Mouse (Mus musculus) adrenal gland, postnatal 4 days (tissue): ENCODE data around the gene Gpr19. TPM values are rescaled to one million over a fixed set of nuclear protein-coding genes. Genes with fewer than 3 reads are reported as not detected.
A peak's percentile ranks its signal among the peaks of the same experiment; 100 is the strongest.

Experiments used
- DNase-seq, 2 experiments: peaks; one replicate each; pipeline ENCODE4 v3.0.0; 2021 to 2022; ENCODE audit warnings: low spot score in 2 of 2, mixed read lengths in 2 of 2
- total RNA-seq, 2 experiments: library from RNA; stranded (reverse); gene quantifications; 2 replicates each; pipeline ENCODE4 v1.2.3; 2021

Gene Gpr19
- total RNA-seq, 2 experiments from 2014 or later: 13.6 to 16.4 TPM

- DNase-seq: no peak
These were observed 25.9 kb upstream of the Gpr19 start for GRCm38 (mm10) chr6:134924262-134924661.

- DNase-seq: no peak
These were observed 25.3 kb upstream of the Gpr19 start for GRCm38 (mm10) chr6:134923670-134924069.

- no peak for DNase-seq
These were observed 24.3 kb upstream of the Gpr19 start for GRCm38 (mm10) chr6:134922511-134923195.

- DNase-seq: no peak
These were observed 23.5 kb upstream of the Gpr19 start for GRCm38 (mm10) chr6:134921695-134922510.

- peak in 1 of 2 experiments; percentile 27 for DNase-seq
These were observed 22.8 kb upstream of the Gpr19 start for GRCm38 (mm10) chr6:134921014-134921694.

- DNase-seq: peak; percentile 64 to 73
These were observed 22.0 kb upstream of the Gpr19 start, which contains the start of gene Cdkn1b for GRCm38 (mm10) chr6:134920190-134921013. Gene Cdkn1b (plus strand): TSS chr6:134920401.

GRCm38 (mm10) chr6:134919511-134920189, 21.3 kb upstream of the Gpr19 start:
- DNase-seq: no peak

- DNase-seq: no peak
These were observed 20.4 kb upstream of the Gpr19 start for GRCm38 (mm10) chr6:134918769-134919168.

GRCm38 (mm10) chr6:134917087-134917486, 18.7 kb upstream of the Gpr19 start:
- peak in 1 of 2 experiments; percentile 20 for DNase-seq

- DNase-seq: no peak
These were observed 18.3 kb upstream of the Gpr19 start for GRCm38 (mm10) chr6:134916641-134917040.

- no peak for DNase-seq
These were observed 16.1 kb upstream of the Gpr19 start for GRCm38 (mm10) chr6:134914523-134914922.

GRCm38 (mm10) chr6:134905811-134906210, 7.4 kb upstream of the Gpr19 start:
- DNase-seq: no peak

GRCm38 (mm10) chr6:134903891-134904884, 5.8 kb upstream of the Gpr19 start:
- DNase-seq: no peak

- no peak for DNase-seq
These were observed 5.0 kb upstream of the Gpr19 start for GRCm38 (mm10) chr6:134903368-134903767.

GRCm38 (mm10) chr6:134897443-134898094, 809 bp downstream of the Gpr19 start:
- DNase-seq: peak; percentile 95 to 97

- no peak for DNase-seq
These were observed 1.6 kb downstream of the Gpr19 start for GRCm38 (mm10) chr6:134896570-134897436.

- DNase-seq: no peak
These were observed 7.9 kb downstream of the Gpr19 start for GRCm38 (mm10) chr6:134890436-134890835.

GRCm38 (mm10) chr6:134889763-134890162, 8.6 kb downstream of the Gpr19 start:
- no peak for DNase-seq
